Mouse (Mus musculus) midbrain, embryonic 10.5 days (tissue): ENCODE data around the gene Elovl7. TPM values are rescaled to one million over a fixed set of nuclear protein-coding genes. Genes with fewer than 3 reads are reported as not detected.

Source experiments
- DNase-seq: peaks from one replicate; pipeline ENCODE4 v3.0.0-alpha.2; 2017; ENCODE audit warnings: low spot score
- H3K27ac ChIP-seq: fragments of 300-500 bp; sonication (generic); replicated peaks from 2 replicates; pipeline ENCODE4 v1.5.1; 2016; ENCODE audit warnings: mild to moderate bottlenecking
- H3K27me3 ChIP-seq: fragments of 300-500 bp; sonication (generic); 2 replicates; pipeline ENCODE4 v1.6.1; 2016; ENCODE audit warnings: low read depth, mild to moderate bottlenecking; ENCODE audit not compliant: poor library complexity, severe bottlenecking
- H3K36me3 ChIP-seq: fragments of 300-500 bp; sonication (generic); 2 replicates; pipeline ENCODE4 v1.6.1; 2016; ENCODE audit warnings: mild to moderate bottlenecking, moderate library complexity
- H3K4me1 ChIP-seq: fragments of 300-500 bp; sonication (generic); 2 replicates; pipeline ENCODE4 v1.6.1; 2016
- H3K4me3 ChIP-seq: fragments of 300-500 bp; sonication (generic); 2 replicates; pipeline ENCODE4 v1.5.1; 2016; ENCODE audit warnings: mild to moderate bottlenecking, moderate library complexity
- H3K9me3 ChIP-seq: fragments of 300-500 bp; sonication (generic); replicated peaks from 2 replicates; pipeline ENCODE4 v1.6.1; 2016; ENCODE audit warnings: mild to moderate bottlenecking
- WGBS: fragments of 180-500 bp; shearing (Covaris S2); methylation state at CpG from one replicate; pipeline ENCODE4 v1.1.7; 2016; 5-methylcytosine and 5-hydroxymethylcytosine counted together
- polyA plus RNA-seq: library from polyadenylated mRNA; unstranded; fragments of >200 nt; fragmentation: Nextera tagmentation; extraction: Ambion mirVana; gene quantifications from 2 replicates; pipeline ENCODE4 v1.2.1, GENCODE M21; 2016

Elovl7 gene
- polyA plus RNA-seq, 1 experiment from 2014 or later = 1.0 TPM

DNA sequence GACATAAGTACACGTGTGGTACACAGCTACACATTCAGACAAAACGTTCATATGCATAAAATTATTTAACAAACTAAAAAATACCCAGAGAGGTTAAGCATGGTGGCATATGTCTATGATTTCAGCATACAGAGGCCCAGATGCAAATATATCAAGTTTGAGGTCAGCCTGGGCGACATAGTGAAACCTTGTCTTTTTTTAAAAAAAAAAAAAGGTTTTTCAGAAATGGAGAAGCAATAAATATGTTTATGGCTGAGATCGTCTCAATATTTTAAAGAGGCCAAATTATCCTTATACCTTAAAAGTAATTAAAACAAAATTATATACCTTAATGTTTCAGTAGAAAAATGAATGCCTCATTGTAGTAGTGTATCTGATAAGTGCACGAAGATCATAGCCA is 6.1 kb upstream of the Elovl7 start:
- Histone ChIP-seq H3K4me1 (no peaks in the 10 kb centered on the region), H3K27me3 (peaks cover 8% of the 10 kb centered on the region), H3K9me3 (no peaks in the 10 kb centered on the region), H3K36me3 (no peaks in the 10 kb centered on the region), H3K27ac (no peak overlapping the region), H3K4me3 (no peak overlapping the region)
- 77% methylated on average over 5 of the region's 5 CpGs for WGBS
- DNase-seq = no peak

DNA sequence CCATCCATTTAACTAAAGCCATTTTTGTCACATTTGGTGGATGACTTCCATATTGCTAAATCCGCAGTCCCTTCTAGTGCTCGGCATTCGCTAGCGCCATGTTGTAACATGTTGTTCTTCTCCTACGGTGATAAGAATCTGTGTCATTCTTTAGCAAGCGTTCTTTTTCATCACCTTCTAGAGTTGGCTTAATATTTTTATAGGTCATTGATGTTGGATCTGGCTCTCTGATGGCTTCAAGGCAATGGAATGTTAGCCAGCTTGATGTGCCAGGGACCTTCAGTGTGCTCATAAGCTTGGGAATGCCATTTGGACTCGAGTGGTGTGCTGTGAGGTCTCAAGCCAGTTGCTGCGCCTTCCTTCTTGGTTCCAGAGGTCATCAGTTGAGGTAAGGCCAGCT is 3.2 kb upstream of the Elovl7 start:
- Histone ChIP-seq H3K36me3 (no peaks in the 10 kb centered on the region), H3K4me3 (no peak overlapping the region), H3K27ac (no peak overlapping the region), H3K4me1 (peaks cover 17% of the 10 kb centered on the region), H3K9me3 (no peaks in the 10 kb centered on the region), H3K27me3 (peaks cover 36% of the 10 kb centered on the region)
- 93% methylated on average over 8 of the region's 8 CpGs for WGBS
- DNase-seq = no peak

DNA sequence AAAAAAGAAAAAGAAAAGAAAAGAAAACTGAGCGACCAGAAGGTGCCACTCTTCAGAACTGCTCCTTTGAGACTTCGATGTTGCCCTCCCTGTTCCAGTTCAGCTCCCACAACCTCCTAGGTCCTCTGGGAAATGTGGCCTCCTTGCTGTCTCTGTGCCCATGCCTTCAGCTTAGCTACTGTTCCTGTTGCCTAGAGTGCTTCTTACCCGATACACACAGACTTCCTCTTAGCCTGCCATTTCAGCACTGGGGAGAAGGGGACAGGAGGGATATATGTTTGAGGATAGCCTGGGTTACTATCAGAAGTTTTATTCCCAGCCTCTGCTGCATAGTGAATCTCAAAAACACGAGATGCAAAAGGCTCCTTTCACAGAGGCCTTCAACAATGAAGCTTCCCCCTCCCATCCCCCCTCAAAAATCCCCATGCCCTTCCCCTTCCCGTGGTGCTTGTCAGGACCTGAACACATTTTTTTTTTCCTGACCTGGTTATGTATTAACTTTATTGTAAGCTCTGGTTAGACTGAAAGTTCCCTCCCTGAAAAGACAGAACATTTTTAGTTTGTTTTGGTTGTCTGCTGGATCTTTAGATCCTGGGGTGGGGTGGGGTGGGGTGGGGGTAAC is 1.7 kb upstream of the Elovl7 start:
- H3K4me1 ChIP-seq = peaks cover 17% of the 10 kb centered on the region
- H3K9me3 ChIP-seq = no peaks in the 10 kb centered on the region
- H3K4me3 ChIP-seq = no peak overlapping the region
- peaks cover 51% of the 10 kb centered on the region for H3K27me3 ChIP-seq
- no peak overlapping the region for H3K27ac ChIP-seq
- DNase-seq = no peak
- no peaks in the 10 kb centered on the region for H3K36me3 ChIP-seq
- WGBS = 48% methylated on average over 5 of the region's 5 CpGs

DNA sequence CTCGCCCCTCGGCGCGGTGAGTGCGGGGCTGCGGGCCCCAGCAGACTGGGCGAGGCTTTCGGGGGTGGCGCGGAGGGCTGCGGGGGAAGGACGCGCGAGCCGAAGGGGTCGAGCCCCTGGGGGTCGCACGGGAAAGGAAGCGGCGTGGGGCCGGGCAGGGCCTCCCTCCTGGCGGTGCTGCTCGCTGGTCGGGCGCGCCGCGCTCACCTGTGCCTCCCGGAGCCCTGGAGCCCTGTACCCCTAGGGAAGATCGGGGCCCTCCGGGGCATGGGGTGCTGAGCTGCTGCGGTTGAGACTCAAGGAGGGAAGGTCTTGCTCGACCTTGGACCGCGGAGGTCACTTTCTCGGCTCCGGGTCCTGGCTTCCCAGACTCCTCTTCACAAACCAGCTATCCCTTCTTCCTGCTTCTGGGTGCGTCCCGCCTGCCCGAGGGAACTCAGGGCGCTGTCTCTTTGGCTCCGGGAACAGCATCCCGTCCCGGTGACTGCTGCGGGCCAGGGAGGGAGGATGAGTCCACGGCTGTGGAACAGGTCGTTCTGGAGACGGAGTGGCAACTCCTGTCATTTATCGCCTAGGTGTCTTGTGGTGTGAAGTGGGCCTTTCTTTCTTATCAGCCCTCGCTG is 392 bp downstream of the Elovl7 start:
- Histone ChIP-seq H3K36me3 (no peaks in the 10 kb centered on the region), H3K27ac (peak overlapping the region; percentile 80), H3K9me3 (no peaks in the 10 kb centered on the region), H3K27me3 (peaks cover 62% of the 10 kb centered on the region), H3K4me1 (peaks cover 21% of the 10 kb centered on the region), H3K4me3 (peak overlapping the region; percentile 85)
- WGBS = under 1% methylated on average over 47 of the region's 50 CpGs
- DNase-seq = peak; percentile 60

DNA sequence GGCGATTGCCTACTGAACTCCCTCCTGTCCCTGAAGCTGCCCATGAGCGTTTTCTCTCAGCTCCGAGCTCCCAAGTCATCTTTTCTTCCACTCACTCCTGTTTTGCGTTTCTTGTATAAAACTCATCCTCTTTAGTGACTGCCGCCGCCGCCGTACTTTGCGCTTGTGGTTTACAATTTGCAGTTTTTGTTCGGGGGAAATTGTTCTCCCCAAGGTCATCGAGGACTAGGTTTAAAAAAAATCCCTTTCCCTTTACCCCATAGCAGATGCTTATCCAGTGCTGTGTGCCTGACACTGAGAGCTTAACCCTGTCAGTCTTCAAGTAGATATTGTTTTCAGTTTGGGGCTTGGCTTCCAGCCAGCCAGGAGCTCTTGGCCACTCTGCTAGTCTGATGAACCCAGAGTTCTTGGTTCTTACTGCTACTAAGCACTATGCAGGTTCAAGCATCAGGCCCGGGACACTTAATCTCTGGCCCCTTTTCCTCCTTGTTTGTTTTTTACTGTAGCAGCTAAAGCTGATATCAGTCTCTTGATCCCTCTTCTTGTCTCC is 1.1 kb downstream of the Elovl7 start:
- Histone ChIP-seq H3K36me3 (no peaks in the 10 kb centered on the region), H3K9me3 (no peaks in the 10 kb centered on the region), H3K27ac (no peak overlapping the region), H3K4me1 (peaks cover 21% of the 10 kb centered on the region), H3K27me3 (peaks cover 62% of the 10 kb centered on the region), H3K4me3 (peak overlapping the region; percentile 85)
- no peak for DNase-seq
- 3% methylated on average over 12 of the region's 12 CpGs for WGBS

DNA sequence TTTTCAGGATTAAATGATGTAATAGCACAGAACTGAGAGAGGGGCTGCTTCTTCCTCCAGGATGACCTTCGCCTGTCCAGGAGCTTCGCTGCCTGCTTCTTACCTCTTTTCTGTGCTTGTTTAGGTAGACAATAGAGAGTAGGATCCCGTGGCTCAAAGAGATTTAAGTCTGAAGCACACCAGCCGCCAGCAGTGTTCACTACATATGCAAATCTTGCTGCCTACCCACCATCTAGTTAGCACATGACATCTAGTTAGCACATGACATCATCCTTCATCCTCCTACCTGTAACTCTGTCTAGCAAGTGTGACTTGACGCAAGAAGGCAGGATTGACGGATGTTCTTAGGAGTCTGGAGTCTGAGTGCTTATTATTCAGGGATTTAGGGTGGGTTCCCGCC is 5.6 kb downstream of the Elovl7 start:
- WGBS = 57% methylated on average over 7 of the region's 7 CpGs

DNA sequence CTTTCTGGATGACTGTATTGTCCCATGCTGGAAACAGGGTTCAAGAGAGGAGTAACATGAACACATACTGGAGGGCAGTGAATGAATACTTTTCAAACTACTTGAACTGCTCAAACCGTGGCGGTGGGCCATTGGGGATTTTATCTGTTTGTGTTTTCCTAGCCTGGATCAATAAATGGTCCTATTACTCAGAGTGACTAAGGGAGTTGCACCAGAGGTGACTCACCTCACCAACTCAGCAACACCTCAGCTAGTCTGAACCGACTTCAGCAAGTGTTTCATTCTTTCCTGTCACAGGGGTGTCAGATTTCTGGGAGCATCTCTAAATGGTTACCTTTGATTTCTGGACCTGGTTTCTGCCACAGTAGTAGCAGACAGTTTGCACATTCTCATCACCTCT is 15.0 kb downstream of the Elovl7 start:
- Histone ChIP-seq H3K4me3 (no peak overlapping the region), H3K36me3 (no peaks in the 10 kb centered on the region), H3K4me1 (no peaks in the 10 kb centered on the region; the same call in 1 of the 2 replicates), H3K9me3 (no peaks in the 10 kb centered on the region), H3K27ac (no peak overlapping the region), H3K27me3 (no peaks in the 10 kb centered on the region)
- 81% methylated on average over 3 of the region's 3 CpGs for WGBS
- no peak for DNase-seq

More for the DNA sequence above, 5.6 kb downstream of the Elovl7 start:
- H3K27ac ChIP-seq = no peak overlapping the region
- H3K9me3 ChIP-seq = no peaks in the 10 kb centered on the region
- H3K27me3 ChIP-seq = peaks cover 38% of the 10 kb centered on the region
- DNase-seq = no peak
- H3K36me3 ChIP-seq = no peaks in the 10 kb centered on the region
- peaks cover 11% of the 10 kb centered on the region for H3K4me1 ChIP-seq
- H3K4me3 ChIP-seq = no peak overlapping the region

DNA sequence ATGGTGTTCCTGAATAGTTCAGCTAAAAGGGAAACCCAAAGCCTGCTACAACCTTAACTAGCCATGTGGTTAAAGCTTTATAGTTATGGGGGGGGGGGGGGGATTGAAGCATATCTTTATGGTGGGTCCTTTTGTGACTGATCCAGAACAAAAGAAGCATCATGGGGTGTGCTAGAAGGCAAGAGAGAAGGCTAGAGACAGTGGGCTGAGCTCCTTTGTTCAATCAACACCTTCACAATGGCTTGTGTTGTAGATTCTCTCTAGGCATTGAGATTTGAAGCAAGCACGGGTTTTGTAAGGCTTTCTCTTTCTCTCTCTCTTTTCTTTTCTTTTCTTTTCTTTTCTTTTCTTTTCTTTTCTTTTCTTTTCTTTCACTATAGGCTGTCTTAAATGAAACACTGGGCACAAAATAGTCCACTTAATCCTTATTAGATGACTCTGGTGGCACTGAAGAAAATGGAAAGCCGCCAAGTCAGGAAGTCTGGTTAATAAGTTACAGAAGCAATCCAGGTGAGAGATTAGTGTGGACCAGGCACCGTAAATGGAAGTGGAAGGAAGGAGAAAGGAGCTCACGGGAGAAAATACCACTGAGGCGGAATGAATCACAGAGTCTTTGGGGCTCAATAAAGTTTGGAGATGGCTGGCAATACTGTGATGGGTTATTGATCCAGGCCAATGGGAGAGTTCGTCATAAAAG is 15.6 kb downstream of the Elovl7 start:
- Histone ChIP-seq H3K36me3 (no peaks in the 10 kb centered on the region), H3K27me3 (no peaks in the 10 kb centered on the region), H3K27ac (no peak overlapping the region), H3K9me3 (no peaks in the 10 kb centered on the region), H3K4me3 (no peak overlapping the region), H3K4me1 (no peaks in the 10 kb centered on the region; the same call in 1 of the 2 replicates)
- 78% methylated on average over 6 of the region's 6 CpGs for whole genome bisulfite sequencing
- no peak for DNase-seq

DNA sequence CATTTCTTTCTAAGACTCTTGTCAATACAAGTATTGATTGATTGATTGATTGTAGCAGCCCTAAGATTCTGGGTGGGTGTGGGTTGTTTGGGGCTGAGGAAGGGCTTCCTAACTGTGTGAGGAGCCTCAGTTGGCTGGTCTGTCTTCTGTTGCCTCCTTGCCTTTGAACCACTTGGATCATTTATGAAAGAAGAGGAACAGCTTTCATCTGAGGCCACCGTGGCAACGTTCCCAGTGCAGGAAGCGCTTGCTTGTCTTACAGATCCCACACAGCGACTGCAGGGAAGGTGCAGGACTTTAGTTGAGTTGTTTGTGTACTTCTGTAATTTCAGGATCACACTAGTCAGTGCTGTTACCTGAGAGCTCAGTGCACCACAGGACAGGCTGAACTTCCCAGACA is 25.8 kb downstream of the Elovl7 start:
- no peaks in the 10 kb centered on the region for H3K27me3 ChIP-seq
- DNase-seq = no peak
- WGBS = 84% methylated on average over 4 of the region's 4 CpGs
- H3K36me3 ChIP-seq = no peaks in the 10 kb centered on the region
- H3K27ac ChIP-seq = no peak overlapping the region
- no peaks in the 10 kb centered on the region; the same call in 1 of the 2 replicates for H3K9me3 ChIP-seq
- no peak overlapping the region for H3K4me3 ChIP-seq
- H3K4me1 ChIP-seq = no peaks in the 10 kb centered on the region

DNA sequence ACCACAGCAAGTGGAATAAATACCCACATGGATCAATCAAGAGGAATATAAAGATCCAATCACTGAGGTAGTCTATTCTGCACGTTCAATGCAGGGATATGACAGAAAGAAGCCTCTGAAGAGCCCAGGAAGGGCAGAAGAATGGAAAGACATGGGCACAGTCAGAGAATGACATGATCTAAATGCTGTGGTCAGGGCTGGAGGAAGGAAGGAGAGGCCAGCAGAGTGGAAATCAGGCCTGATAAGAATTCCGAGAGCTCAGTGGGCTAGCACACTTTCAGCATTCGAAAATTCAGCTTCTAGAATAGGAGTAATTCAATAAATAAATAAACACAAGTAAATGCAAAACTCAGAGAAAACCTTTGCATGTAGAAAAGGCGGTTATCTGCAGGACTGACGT is 27.5 kb downstream of the Elovl7 start:
- WGBS = 83% methylated on average over 5 of the region's 5 CpGs

DNA sequence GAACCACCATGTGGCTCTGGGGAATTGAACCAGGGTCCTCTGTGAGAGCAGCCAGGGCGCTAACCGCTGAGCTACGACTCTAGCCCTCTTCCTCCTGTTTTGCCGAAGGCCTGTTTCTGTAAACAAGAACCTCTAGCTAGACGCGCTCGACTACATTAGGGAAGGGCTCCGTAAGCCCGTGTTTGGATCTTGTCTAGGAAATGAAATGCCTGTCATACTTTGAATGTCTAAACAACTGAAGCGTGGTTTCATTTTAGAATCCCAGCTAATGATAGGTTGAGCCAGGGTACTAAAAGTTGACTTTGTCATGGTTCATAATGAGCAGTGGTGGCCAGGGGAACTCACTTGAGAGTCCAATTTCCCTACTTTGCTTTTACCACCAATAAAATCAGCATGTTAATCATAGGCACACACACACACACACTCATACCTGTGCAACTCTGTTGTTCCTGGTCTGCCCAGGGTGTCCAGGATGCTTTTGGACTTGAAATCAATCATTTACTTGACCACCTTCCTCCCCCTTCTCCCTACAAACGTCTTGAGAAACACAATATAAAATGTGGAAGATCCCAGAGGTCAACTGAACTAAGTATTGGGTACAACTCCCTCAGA is 31.0 kb downstream of the Elovl7 start:
- no peak overlapping the region for H3K27ac ChIP-seq
- H3K9me3 ChIP-seq = no peaks in the 10 kb centered on the region
- no peaks in the 10 kb centered on the region for H3K4me1 ChIP-seq
- no peak overlapping the region for H3K4me3 ChIP-seq
- DNase-seq = no peak
- H3K27me3 ChIP-seq = no peaks in the 10 kb centered on the region
- H3K36me3 ChIP-seq = no peaks in the 10 kb centered on the region
- WGBS = 85% methylated on average over 11 of the region's 11 CpGs

More for the DNA sequence above, 27.5 kb downstream of the Elovl7 start:
- Histone ChIP-seq H3K4me1 (no peaks in the 10 kb centered on the region), H3K27ac (no peak overlapping the region), H3K27me3 (no peaks in the 10 kb centered on the region), H3K4me3 (no peak overlapping the region), H3K9me3 (no peaks in the 10 kb centered on the region; the same call in 1 of the 2 replicates), H3K36me3 (no peaks in the 10 kb centered on the region)
- DNase-seq = no peak

DNA sequence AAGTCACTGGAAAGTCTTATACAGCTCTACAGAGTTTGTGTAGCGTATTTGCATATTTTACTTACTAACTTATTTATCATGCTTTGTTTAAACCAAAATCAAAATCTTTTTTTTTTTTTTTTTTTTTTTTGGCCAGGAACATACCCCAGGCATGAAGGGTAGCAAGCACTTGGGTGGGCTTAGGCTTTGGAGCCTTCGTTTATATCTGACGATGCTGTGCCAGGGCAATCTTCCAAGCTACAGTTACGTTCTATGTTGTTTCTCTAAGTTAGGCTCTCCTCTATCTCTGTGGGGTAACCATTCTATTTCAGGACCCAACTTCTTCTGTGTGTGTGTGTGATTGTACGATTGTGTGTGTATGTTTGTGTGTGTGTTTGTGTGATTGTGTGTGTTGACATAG is 36.9 kb downstream of the Elovl7 start:
- H3K36me3 ChIP-seq = no peaks in the 10 kb centered on the region
- H3K4me1 ChIP-seq = no peaks in the 10 kb centered on the region
- DNase-seq = no peak
- 91% methylated on average over 5 of the region's 5 CpGs for WGBS
- H3K27me3 ChIP-seq = no peaks in the 10 kb centered on the region
- no peak overlapping the region for H3K27ac ChIP-seq
- no peak overlapping the region for H3K4me3 ChIP-seq
- H3K9me3 ChIP-seq = no peaks in the 10 kb centered on the region
